Mouse (Mus musculus) thymus, postnatal 0 days (tissue): ENCODE results near the gene Slc5a6. TPM values are rescaled to one million over a fixed set of nuclear protein-coding genes. Genes with fewer than 3 reads are reported as not detected.
A peak's percentile ranks its signal among the peaks of the same experiment; 100 is the strongest.

ENCODE experiments used
- DNase-seq: peaks from one replicate; pipeline ENCODE4 v3.0.0-alpha.2; 2015; ENCODE audit warnings: low spot score
- polyA plus RNA-seq: library from polyadenylated mRNA; unstranded; fragments of >200 nt; fragmentation: Nextera tagmentation; extraction: Ambion mirVana; gene quantifications from 2 replicates; pipeline ENCODE4 v1.2.1, GENCODE M21; 2015

The Slc5a6 gene
- polyA plus RNA-seq, 1 experiment from 2014 or later = 7.0 TPM

GRCm38 (mm10) chr5:31001560-31001959, 47.2 kb downstream of the Slc5a6 start:
- DNase-seq = no peak

GRCm38 (mm10) chr5:31000993-31001392, 47.7 kb downstream of the Slc5a6 start:
- no peak for DNase-seq

GRCm38 (mm10) chr5:31000122-31000521, 48.6 kb downstream of the Slc5a6 start:
- DNase-seq = no peak

- DNase-seq = no peak
Measured at GRCm38 (mm10) chr5:30999324-30999723, 49.4 kb downstream of the Slc5a6 start.

- peak; percentile 80 for DNase-seq
Measured at GRCm38 (mm10) chr5:30998306-30998705, 50.4 kb downstream of the Slc5a6 start.

GRCm38 (mm10) chr5:30994910-30995635, 53.7 kb downstream of the Slc5a6 start:
- no peak for DNase-seq

GRCm38 (mm10) chr5:30994074-30994473, 54.6 kb downstream of the Slc5a6 start:
- no peak for DNase-seq

- DNase-seq = no peak
Measured at GRCm38 (mm10) chr5:30992980-30993676, 55.6 kb downstream of the Slc5a6 start.

Other genes starting within 250 kb of the Slc5a6 start
- 3.4 and 3.8 TPM in 2 replicates for gene Mapre3, start 234.3 kb downstream of the Slc5a6 start, polyA plus RNA-seq
- gene Tmem214, start 180.9 kb downstream of the Slc5a6 start, polyA plus RNA-seq = 41.7 TPM in 2 replicates
- gene Agbl5, start 160.2 kb downstream of the Slc5a6 start, polyA plus RNA-seq = 13.3 and 15.9 TPM in 2 replicates
- 396 and 461 TPM in 2 replicates for gene Ost4, start 141.1 kb downstream of the Slc5a6 start, polyA plus RNA-seq
- 47.0 and 47.5 TPM in 2 replicates for gene Emilin1, start 135.5 kb downstream of the Slc5a6 start, polyA plus RNA-seq
- 31.7 and 32.5 TPM in 2 replicates for gene Khk, start 127.5 kb downstream of the Slc5a6 start, polyA plus RNA-seq
- gene Cgref1, start 103.3 kb downstream of the Slc5a6 start, polyA plus RNA-seq = 0.70 and 0.71 TPM in 2 replicates
- 141 and 156 TPM in 2 replicates for gene Preb, start 88.6 kb downstream of the Slc5a6 start, polyA plus RNA-seq
- gene Tcf23, start 80.3 kb downstream of the Slc5a6 start, polyA plus RNA-seq = 0.03 and 0.04 TPM in 2 replicates
- 123 and 132 TPM in 2 replicates for gene Atraid, start 612 bp downstream of the Slc5a6 start, polyA plus RNA-seq
- 15.3 and 16.8 TPM in 2 replicates for gene Cad, start 5.9 kb upstream of the Slc5a6 start, polyA plus RNA-seq
- gene Dnajc5g, start 57.4 kb upstream of the Slc5a6 start, polyA plus RNA-seq = not detected in 2 replicates
- 0.07 and 0.30 TPM in 2 replicates for gene Slc30a3, start 59.3 kb upstream of the Slc5a6 start, polyA plus RNA-seq
- 0.14 and 0.16 TPM in 2 replicates for gene Trim54, start 67.8 kb upstream of the Slc5a6 start, polyA plus RNA-seq
- not detected in 2 replicates for gene Ucn, start 89.9 kb upstream of the Slc5a6 start, polyA plus RNA-seq
- gene Mpv17, start 105.3 kb upstream of the Slc5a6 start, polyA plus RNA-seq = 17.1 and 21.9 TPM in 2 replicates
- 0.57 and 0.88 TPM in 2 replicates for gene Gm29609, start 131.0 kb upstream of the Slc5a6 start, polyA plus RNA-seq
- 46.1 and 47.2 TPM in 2 replicates for gene Gtf3c2, start 131.2 kb upstream of the Slc5a6 start, polyA plus RNA-seq
- 126 and 144 TPM in 2 replicates for gene Snx17, start 144.3 kb upstream of the Slc5a6 start, polyA plus RNA-seq
- 73.6 and 80.4 TPM in 2 replicates for gene Eif2b4, start 144.5 kb upstream of the Slc5a6 start, polyA plus RNA-seq
- gene Zfp513, start 153.4 kb upstream of the Slc5a6 start, polyA plus RNA-seq = 7.0 TPM in 2 replicates
- gene Ppm1g, start 171.8 kb upstream of the Slc5a6 start, polyA plus RNA-seq = 131 and 140 TPM in 2 replicates
- gene Nrbp1, start 191.9 kb upstream of the Slc5a6 start, polyA plus RNA-seq = 109 and 116 TPM in 2 replicates
- gene Gm9970, start 192.3 kb upstream of the Slc5a6 start, polyA plus RNA-seq = 0.64 and 0.67 TPM in 2 replicates
- gene Krtcap3, start 202.8 kb upstream of the Slc5a6 start, polyA plus RNA-seq = 21.8 and 23.9 TPM in 2 replicates
- gene Ift172, start 242.2 kb upstream of the Slc5a6 start, polyA plus RNA-seq = 10.6 and 12.9 TPM in 2 replicates
- 2.0 and 2.5 TPM in 2 replicates for gene Fndc4, start 247.2 kb upstream of the Slc5a6 start, polyA plus RNA-seq
- 0.04 and 0.06 TPM in 2 replicates for gene Gckr, start 248.5 kb upstream of the Slc5a6 start, polyA plus RNA-seq